Mouse (Mus musculus) adipocyte (in vitro differentiated cells): ENCODE measurements at regions not wholly inside any gene's neighbourhood (a gene's known extent, or its start where the extent isn't known, plus 50 kb on each side); places are given as distances from the start of the nearest gene placed in this dataset.

Experiments used
- DNase-seq: peaks from one replicate; pipeline ENCODE4 v3.0.0-alpha.2; 2016; ENCODE audit warnings: low spot score

- no peak for DNase-seq
Observed at GRCm38 (mm10) chr13:90497573-90497972, 407.6 kb downstream of the Atp6ap1l start.

GRCm38 (mm10) chr13:90493696-90494095 lies 404.3 kb upstream of the Xrcc4 start:
- DNase-seq: no peak

GRCm38 (mm10) chr13:90490991-90491951 lies 401.9 kb upstream of the Xrcc4 start:
- no peak for DNase-seq

GRCm38 (mm10) chr13:90480484-90480883 lies 391.1 kb upstream of the Xrcc4 start:
- DNase-seq: no peak

- DNase-seq: no peak
Observed at GRCm38 (mm10) chr13:90476880-90477279, 387.5 kb upstream of the Xrcc4 start.

GRCm38 (mm10) chr13:90474507-90474906 lies 385.1 kb upstream of the Xrcc4 start:
- no peak for DNase-seq

- no peak for DNase-seq
Observed at GRCm38 (mm10) chr13:90474053-90474452, 384.6 kb upstream of the Xrcc4 start.

- DNase-seq: peak; percentile 80
Observed at GRCm38 (mm10) chr13:90473041-90473825, 383.8 kb upstream of the Xrcc4 start.

GRCm38 (mm10) chr13:90466096-90466495 lies 376.7 kb upstream of the Xrcc4 start:
- DNase-seq: no peak

- peak; percentile 86 for DNase-seq
Observed at GRCm38 (mm10) chr13:90464051-90464450, 374.6 kb upstream of the Xrcc4 start.

- DNase-seq: no peak
Observed at GRCm38 (mm10) chr13:90463381-90463780, 374.0 kb upstream of the Xrcc4 start.

GRCm38 (mm10) chr13:90454631-90455030 lies 365.2 kb upstream of the Xrcc4 start:
- DNase-seq: no peak

- no peak for DNase-seq
Observed at GRCm38 (mm10) chr13:90426901-90427300, 337.5 kb upstream of the Xrcc4 start.

- DNase-seq: no peak
Observed at GRCm38 (mm10) chr13:90425379-90425778, 336.0 kb upstream of the Xrcc4 start.

- DNase-seq: no peak
Observed at GRCm38 (mm10) chr13:90424541-90424940, 335.1 kb upstream of the Xrcc4 start.

GRCm38 (mm10) chr13:90420966-90421365 lies 331.6 kb upstream of the Xrcc4 start:
- DNase-seq: no peak

- no peak for DNase-seq
Observed at GRCm38 (mm10) chr13:90404392-90404791, 315.0 kb upstream of the Xrcc4 start.

- no peak for DNase-seq
Observed at GRCm38 (mm10) chr13:90402061-90402460, 312.7 kb upstream of the Xrcc4 start.

- no peak for DNase-seq
Observed at GRCm38 (mm10) chr13:90401496-90401895, 312.1 kb upstream of the Xrcc4 start.

GRCm38 (mm10) chr13:90395274-90396023 lies 306.0 kb upstream of the Xrcc4 start:
- DNase-seq: no peak

- DNase-seq: peak; percentile 85
Observed at GRCm38 (mm10) chr13:90394815-90395241, 305.4 kb upstream of the Xrcc4 start.

GRCm38 (mm10) chr13:90392415-90392814 lies 303.0 kb upstream of the Xrcc4 start:
- DNase-seq: no peak
